Mouse (Mus musculus) embryo, embryonic 11 days (tissue): ENCODE results near the gene Prdm15.

Experiments used
- DNase-seq: peaks from one replicate; pipeline ENCODE4 v3.0.0-alpha.2; 2015

Gene Prdm15

GRCm38 (mm10) chr16:97851741-97852319, at the start of gene Prdm15:
Prdm15 (minus strand) TSS chr16:97851850.
- DNase-seq, result peak; percentile 93

- no peak for DNase-seq
Measured at GRCm38 (mm10) chr16:97897346-97898024, 45.8 kb upstream of the Prdm15 start.

- no peak for DNase-seq
Measured at GRCm38 (mm10) chr16:97887762-97888161, 36.1 kb upstream of the Prdm15 start.

- DNase-seq, result no peak
Measured at GRCm38 (mm10) chr16:97883696-97884095, 32.0 kb upstream of the Prdm15 start.

GRCm38 (mm10) chr16:97882891-97883290, 31.2 kb upstream of the Prdm15 start:
- no peak for DNase-seq

GRCm38 (mm10) chr16:97879134-97879533, 27.5 kb upstream of the Prdm15 start:
- peak; percentile 51 for DNase-seq

- no peak for DNase-seq
Measured at GRCm38 (mm10) chr16:97877502-97877901, 25.9 kb upstream of the Prdm15 start.

GRCm38 (mm10) chr16:97875101-97875500, 23.5 kb upstream of the Prdm15 start:
- DNase-seq, result no peak

GRCm38 (mm10) chr16:97874376-97874775, 22.7 kb upstream of the Prdm15 start:
- DNase-seq, result no peak

- no peak for DNase-seq
Measured at GRCm38 (mm10) chr16:97872657-97873056, 21.0 kb upstream of the Prdm15 start.

GRCm38 (mm10) chr16:97869193-97870102, 17.8 kb upstream of the Prdm15 start:
- no peak for DNase-seq

- no peak for DNase-seq
Measured at GRCm38 (mm10) chr16:97863932-97864467, 12.3 kb upstream of the Prdm15 start.

- DNase-seq, result no peak
Measured at GRCm38 (mm10) chr16:97856050-97856449, 4.4 kb upstream of the Prdm15 start.

- DNase-seq, result peak; percentile 93
Measured at GRCm38 (mm10) chr16:97851061-97851740, 449 bp downstream of the Prdm15 start.

GRCm38 (mm10) chr16:97850667-97851060, 986 bp downstream of the Prdm15 start:
- peak; percentile 57 for DNase-seq

- DNase-seq, result no peak
Measured at GRCm38 (mm10) chr16:97848832-97849231, 2.8 kb downstream of the Prdm15 start.

- no peak for DNase-seq
Measured at GRCm38 (mm10) chr16:97844967-97845937, 6.4 kb downstream of the Prdm15 start.

- no peak for DNase-seq
Measured at GRCm38 (mm10) chr16:97832154-97832553, 19.5 kb downstream of the Prdm15 start.

- DNase-seq, result no peak
Measured at GRCm38 (mm10) chr16:97828207-97828606, 23.4 kb downstream of the Prdm15 start.

- no peak for DNase-seq
Measured at GRCm38 (mm10) chr16:97823311-97824007, 28.2 kb downstream of the Prdm15 start.

GRCm38 (mm10) chr16:97819532-97819931, 32.1 kb downstream of the Prdm15 start:
- no peak for DNase-seq
